Mouse (Mus musculus) left cerebral cortex, postnatal 14 days (tissue): ENCODE measurements around the gene Asnsd1. TPM values are rescaled to one million over a fixed set of nuclear protein-coding genes. Genes with fewer than 3 reads are reported as not detected.
"Not testable (repeated sequence)": the region's sequence is repeated elsewhere in the genome, so short reads cannot be mapped to it uniquely, and the experiment has no call there.

ENCODE experiments used
- DNase-seq, 2 experiments: peaks; one replicate each; pipeline ENCODE4 v3.0.0; 2021 to 2022; ENCODE audit warnings: low spot score in 2 of 2, mixed read lengths in 1 of 2
- intact Hi-C: fragments of 180-260 bp; cut with DNase I; formaldehyde crosslinking; loops from one replicate; pipeline ENCODE4 v1.15.1; 2025
- long read RNA-seq, 2 experiments: library from polyadenylated mRNA; stranded (forward); transcript quantifications; one replicate each; pipeline ENCODE4 v2.0.0; 2021
- total RNA-seq, 2 experiments: library from RNA; stranded (reverse); gene quantifications; 2 replicates each; pipeline ENCODE4 v1.2.3; 2021

Gene Asnsd1
- total RNA-seq, result 10 to 100 TPM; 28.0 to 29.5 TPM
- long read RNA-seq, experiment 1, transcript Asnsd1-201 (6 exons, 2,442 nt), result major isoform, 48 of 53 reads
- long read RNA-seq, experiment 1, partial matches to known transcripts, result 0 of 53 reads
- long read RNA-seq, experiment 1, other reads (novel, unspliced or antisense), result 3 of 53 reads
- long read RNA-seq, experiment 2, transcript Asnsd1-201 (6 exons, 2,442 nt), result major isoform, 43 of 44 reads
- long read RNA-seq, experiment 2, partial matches to known transcripts, result 0 of 44 reads
- long read RNA-seq, experiment 2, other reads (novel, unspliced or antisense), result 0 of 44 reads

- peak; percentile 97 to 98 for DNase-seq
- intact Hi-C loops, result loop anchor here (5.0 kb wide), 3 partner anchors 40 to 300 kb away; partner anchors contain the start of genes Gm28778, Ormdl1, Osgepl1 and Pms1
Observed at GRCm38 (mm10) chr1:53352327-53353261, at the start of gene Asnsd1, which contains the start of the genes Asdurf and Gm28551. Asnsd1 (minus strand) TSS chr1:53352752. Asdurf (minus strand) TSS chr1:53352619. Gm28551 (minus strand) TSS chr1:53352667.

- intact Hi-C loops, result not testable (repeated sequence)
- DNase-seq, result peak; percentile 22 to 54
Observed at GRCm38 (mm10) chr1:53393936-53394760, 41.6 kb upstream of the Asnsd1 start.

- DNase-seq, result no peak
- intact Hi-C loops, result no loop called here
Observed at GRCm38 (mm10) chr1:53388762-53389161, 36.2 kb upstream of the Asnsd1 start.

- intact Hi-C loops, result no loop called here
Observed at GRCm38 (mm10) chr1:53384085-53384688, 31.6 kb upstream of the Asnsd1 start.

GRCm38 (mm10) chr1:53377731-53378130, 25.2 kb upstream of the Asnsd1 start:
- intact Hi-C loops, result no loop called here
- no peak for DNase-seq

More at GRCm38 (mm10) chr1:53384085-53384688, 31.6 kb upstream of the Asnsd1 start:
- no peak for DNase-seq

GRCm38 (mm10) chr1:53375965-53376364, 23.4 kb upstream of the Asnsd1 start:
- intact Hi-C loops, DNase-seq: not testable (repeated sequence)

- DNase-seq, result no peak
- intact Hi-C loops, result no loop called here
Observed at GRCm38 (mm10) chr1:53358988-53359387, 6.4 kb upstream of the Asnsd1 start.

- intact Hi-C loops, result no loop called here
- DNase-seq, result no peak
Observed at GRCm38 (mm10) chr1:53341071-53341470, 11.5 kb downstream of the Asnsd1 start.

- DNase-seq, intact Hi-C loops: not testable (repeated sequence)
Observed at GRCm38 (mm10) chr1:53337403-53337802, 15.1 kb downstream of the Asnsd1 start.

DNA sequence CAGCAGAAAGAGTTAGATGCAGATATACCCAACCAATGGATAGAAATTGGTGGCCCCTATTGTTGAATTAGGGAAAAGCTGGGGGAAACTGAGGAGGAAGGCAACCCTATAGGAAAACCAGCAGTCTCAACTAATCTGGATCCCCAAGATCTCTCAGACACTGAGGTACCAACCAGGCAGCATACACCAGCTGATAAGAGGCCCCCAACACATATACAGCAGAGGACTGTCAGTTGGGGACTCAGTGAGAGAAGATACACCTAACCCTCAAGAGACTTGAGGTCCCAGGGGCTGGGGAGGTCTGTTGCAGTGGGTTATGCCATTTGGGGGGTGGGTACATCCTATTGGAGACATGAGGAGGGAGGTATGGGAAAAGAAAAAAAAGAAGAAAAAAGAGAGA, 17.1 kb downstream of the Asnsd1 start:
- intact Hi-C loops, result no loop called here
- no peak for DNase-seq

- DNase-seq, intact Hi-C loops: not testable (repeated sequence)
Observed at GRCm38 (mm10) chr1:53333527-53333926, 19.0 kb downstream of the Asnsd1 start.

- intact Hi-C loops, result no loop called here
Observed at GRCm38 (mm10) chr1:53324827-53325494, 27.6 kb downstream of the Asnsd1 start.

GRCm38 (mm10) chr1:53324277-53324676, 28.3 kb downstream of the Asnsd1 start:
- no peak for DNase-seq
- intact Hi-C loops, result no loop called here

More at GRCm38 (mm10) chr1:53324827-53325494, 27.6 kb downstream of the Asnsd1 start:
- no peak for DNase-seq

DNA sequence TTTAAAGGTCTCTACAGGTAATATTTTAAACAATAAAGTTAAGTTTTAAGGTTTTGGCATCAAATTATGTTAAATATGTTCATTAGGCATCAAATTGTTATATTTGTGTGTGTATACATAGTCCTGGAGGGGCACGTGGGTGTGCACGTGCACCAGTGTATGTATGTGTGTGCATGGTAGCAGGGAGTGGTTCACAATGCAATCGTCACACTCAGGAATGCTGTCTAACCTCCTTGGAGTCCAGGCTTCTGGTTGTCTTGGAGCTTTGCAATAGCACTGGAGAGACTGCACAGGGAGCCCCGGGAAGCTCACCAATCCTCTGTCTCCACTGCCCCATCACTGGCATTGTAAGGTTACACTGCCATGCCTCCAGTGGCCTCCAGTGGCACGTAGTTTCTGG, 29.3 kb downstream of the Asnsd1 start:
- DNase-seq, result no peak
- intact Hi-C loops, result no loop called here

DNA sequence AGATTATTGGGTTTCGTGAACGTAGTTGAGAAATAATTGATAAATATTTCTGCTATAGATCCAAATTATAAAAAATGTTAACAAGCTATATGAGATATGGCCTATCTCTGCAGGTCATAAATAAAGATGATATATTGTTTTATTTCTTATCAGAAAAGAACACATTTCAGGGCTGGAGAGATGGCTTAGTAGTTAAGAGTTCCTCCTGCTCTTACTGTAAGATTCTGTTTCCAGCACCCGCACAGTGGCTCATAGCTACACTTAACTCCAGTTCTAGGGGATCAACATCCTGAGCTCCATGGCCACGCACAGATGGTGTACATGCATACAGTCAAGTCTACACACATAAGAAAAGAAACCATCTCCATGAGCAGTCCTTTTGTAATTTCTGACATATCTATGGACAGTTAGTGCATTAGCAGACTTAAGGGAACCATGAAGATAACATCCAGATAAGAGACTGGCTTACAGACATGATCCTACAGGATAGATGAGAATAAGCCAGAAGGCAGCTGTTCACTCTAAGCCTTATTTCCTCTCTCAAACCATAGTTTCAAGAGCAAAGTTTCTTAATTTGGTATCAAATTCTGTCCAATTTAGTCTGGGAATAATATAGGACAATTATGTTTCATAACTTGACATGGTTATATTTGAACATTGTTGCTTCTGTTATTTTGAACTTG, 30.7 kb downstream of the Asnsd1 start:
- intact Hi-C loops, result no loop called here
- no peak for DNase-seq

GRCm38 (mm10) chr1:53312989-53313967, 39.3 kb downstream of the Asnsd1 start, which contains the start of gene Osgepl1:
Osgepl1 (plus strand) TSS chr1:53313624.
- intact Hi-C loops, result loop anchor here (5.0 kb wide), 1 partner anchor 39 kb away; the partner anchor contains the start of genes Asdurf, Asnsd1 and Gm28551
- DNase-seq, result peak; percentile 78 to 86
